In the genomic region with DNA sequence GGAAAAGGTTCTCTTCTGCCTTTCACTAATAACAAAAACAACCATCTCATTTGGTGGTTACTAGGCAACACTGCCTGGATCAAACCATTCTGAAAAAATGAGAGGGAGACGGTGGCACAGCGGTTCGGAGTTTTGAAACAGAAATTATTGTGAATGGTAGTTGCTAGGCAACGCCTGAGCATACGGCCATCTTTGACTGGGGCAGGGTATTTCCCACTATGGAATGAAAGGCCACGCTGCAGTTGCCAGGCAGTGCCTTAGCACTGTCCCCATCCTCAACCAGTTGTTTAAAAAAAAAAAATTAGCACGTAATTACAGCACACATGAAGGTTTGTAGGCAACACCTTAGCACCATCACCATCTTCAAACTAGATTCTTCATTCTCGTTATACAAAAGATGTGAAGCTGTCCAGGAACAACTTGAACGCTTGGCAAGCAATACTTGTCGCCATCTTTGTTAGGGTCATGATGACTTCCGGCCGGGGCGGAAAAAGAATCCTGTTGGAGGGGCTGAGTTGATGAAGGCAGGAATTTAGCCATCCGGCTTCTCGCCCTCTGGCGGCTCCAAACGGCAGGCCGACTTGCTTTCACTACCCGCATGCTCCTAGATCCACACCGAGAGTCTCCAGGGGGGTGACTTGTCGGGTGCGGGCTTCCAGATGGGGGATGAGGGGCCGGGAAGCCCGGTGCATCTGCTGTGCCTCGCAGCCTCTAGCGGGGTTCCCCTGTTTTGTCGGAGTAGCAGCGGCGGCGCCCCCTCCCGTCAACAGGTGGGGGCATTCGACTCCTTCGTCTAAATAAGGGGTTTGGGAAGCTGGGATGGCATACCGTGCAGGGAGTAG, we compare ENCODE assay signal across 8 mouse cellular contexts. TPM values are rescaled to one million over a fixed set of nuclear protein-coding genes. Genes with fewer than 3 reads are reported as not detected.
DNase-seq lines count a peak whose midpoint lies in the region; ATAC-seq and TF ChIP-seq lines count a peak whose summit lies in the region.

Gene Fuz (plus strand): TSS at position 487 of the 842 bp plus-strand sequence.

- WGBS in forebrain, embryonic 10.5 days = under 1% methylated on average over 34 of the region's 34 CpGs
- WGBS in heart, embryonic 15.5 days = 1% methylated on average over 34 of the region's 34 CpGs
- WGBS in liver, embryonic 14.5 days (ENCODE audit: insufficient replicate concordance) = 2% methylated on average over 34 of the region's 34 CpGs
- 1% methylated on average over 34 of the region's 34 CpGs for WGBS in neural tube, embryonic 11.5 days
- WGBS in stomach, postnatal 0 days = under 1% methylated on average over 34 of the region's 34 CpGs

- peak; percentile 83 to 86 for DNase-seq in CD8-positive naive resting alpha-beta T cell, adult 2 months (ENCODE audit: low read depth in 2 of 2, low spot score in 2 of 2)
- peak; percentile 89 for DNase-seq in c-Kit-positive CD71-negative TER-119-negative erythroid progenitor cells, embryonic 14.5 days (ENCODE audit: low read depth)
- peak; percentile 94 for DNase-seq in forebrain, embryonic 10.5 days (ENCODE audit: extremely low spot score, low spot score)
- peak; percentile 93 to 95 for DNase-seq in kidney, postnatal 25 days
- peak; percentile 75 to 82 (median 76) for DNase-seq in liver, embryonic 14.5 days (ENCODE audit: low read depth in 3 of 3, low spot score in 3 of 3)
- DNase-seq in neural tube, embryonic 11.5 days (ENCODE audit: low spot score) = peak; percentile 91
- DNase-seq in stomach, postnatal 0 days (ENCODE audit: low spot score) = peak; percentile 88

- H3K27me3 ChIP-seq in forebrain, embryonic 10.5 days (ENCODE audit: poor library complexity, severe bottlenecking) = no peaks in the 10 kb centered on the region
- no peaks in the 10 kb centered on the region for H3K27me3 ChIP-seq in heart, embryonic 15.5 days
- H3K27me3 ChIP-seq in liver, embryonic 14.5 days (ENCODE audit: control insufficient read depth, insufficient read depth, low read length) = no peaks in the 10 kb centered on the region
- no peaks in the 10 kb centered on the region for H3K27me3 ChIP-seq in neural tube, embryonic 11.5 days (ENCODE audit: control insufficient read depth, insufficient read depth, low read length)
- H3K27me3 ChIP-seq in stomach, postnatal 0 days (ENCODE audit: control insufficient read depth, insufficient read depth, low read length) = no peaks in the 10 kb centered on the region

- H3K4me1 ChIP-seq in forebrain, embryonic 10.5 days = peaks cover 78% of the 10 kb centered on the region
- H3K4me1 ChIP-seq in heart, embryonic 15.5 days (replicated peaks) = peaks cover 49% of the 10 kb centered on the region
- peaks cover 21 to 35% of the 10 kb centered on the region in 2 experiments for H3K4me1 ChIP-seq in liver, embryonic 14.5 days (replicated peaks; ENCODE audit: control insufficient read depth in 2 of 2, insufficient read depth in 2 of 2, low read length in 1 of 2)
- peaks cover 23% of the 10 kb centered on the region for H3K4me1 ChIP-seq in neural tube, embryonic 11.5 days (ENCODE audit: control insufficient read depth, insufficient read depth, low read length)
- peaks cover under 1% of the 10 kb centered on the region; the same call in 1 of the 2 replicates for H3K4me1 ChIP-seq in stomach, postnatal 0 days (replicated peaks; ENCODE audit: control insufficient read depth, insufficient read depth)

- peak within 1 kb of the TSS; percentile 74 for H3K4me3 ChIP-seq in forebrain, embryonic 10.5 days
- H3K4me3 ChIP-seq in heart, embryonic 15.5 days = peak within 1 kb of the TSS; percentile 71
- peak within 1 kb of the TSS; percentile 56 to 66 for H3K4me3 ChIP-seq in liver, embryonic 14.5 days (ENCODE audit: insufficient read depth in 1 of 2, low read depth in 2 of 2, low read length in 2 of 2)
- peak within 1 kb of the TSS; percentile 64 for H3K4me3 ChIP-seq in neural tube, embryonic 11.5 days (ENCODE audit: low read depth, low read length)
- H3K4me3 ChIP-seq in stomach, postnatal 0 days (ENCODE audit: low read depth, low read length) = peak within 1 kb of the TSS; percentile 65

- H3K9ac ChIP-seq in heart, embryonic 15.5 days = peak within 1 kb of the TSS; percentile 76
- H3K9ac ChIP-seq in liver, embryonic 14.5 days (replicated peaks) = peak within 1 kb of the TSS; percentile 46
- H3K9ac ChIP-seq in neural tube, embryonic 11.5 days (ENCODE audit: low read length) = peak within 1 kb of the TSS; percentile 76
- peak within 1 kb of the TSS; percentile 67 for H3K9ac ChIP-seq in stomach, postnatal 0 days (ENCODE audit: low read length)

- no peaks in the 10 kb centered on the region for H3K9me3 ChIP-seq in forebrain, embryonic 10.5 days
- H3K9me3 ChIP-seq in heart, embryonic 15.5 days (replicated peaks) = no peaks in the 10 kb centered on the region
- H3K9me3 ChIP-seq in liver, embryonic 14.5 days (ENCODE audit: control insufficient read depth, low read length) = no peaks in the 10 kb centered on the region
- H3K9me3 ChIP-seq in neural tube, embryonic 11.5 days (ENCODE audit: control insufficient read depth, low read length) = no peaks in the 10 kb centered on the region
- H3K9me3 ChIP-seq in stomach, postnatal 0 days (ENCODE audit: control insufficient read depth, low read length) = no peaks in the 10 kb centered on the region

- peak within 1 kb of the TSS; percentile 77 for H3K4me2 ChIP-seq in heart, embryonic 15.5 days
- peak within 1 kb of the TSS; percentile 60 for H3K4me2 ChIP-seq in liver, embryonic 14.5 days (ENCODE audit: low read depth)
- peak within 1 kb of the TSS; percentile 87 for H3K4me2 ChIP-seq in neural tube, embryonic 11.5 days (ENCODE audit: low read depth)
- H3K4me2 ChIP-seq in stomach, postnatal 0 days (replicated peaks; ENCODE audit: low read depth) = peak within 1 kb of the TSS; percentile 72

- peak; percentile 73 for TF ChIP-seq CTCF in liver, embryonic 14.5 days (IDR thresholded peaks at IDR 0.05; ENCODE audit: low read depth)
- TF ChIP-seq CTCF in stomach, postnatal 0 days (IDR thresholded peaks at IDR 0.05; ENCODE audit: low read depth) = peak; percentile 76

- H3K36me3 ChIP-seq in forebrain, embryonic 10.5 days (replicated peaks) = peaks cover 38% of the 10 kb centered on the region
- H3K36me3 ChIP-seq in heart, embryonic 15.5 days = peaks cover 16% of the 10 kb centered on the region; the same call in 1 of the 2 replicates
- peaks cover 17% of the 10 kb centered on the region for H3K36me3 ChIP-seq in liver, embryonic 14.5 days (replicated peaks; ENCODE audit: control insufficient read depth, insufficient read depth, low read depth)
- peaks cover 7% of the 10 kb centered on the region for H3K36me3 ChIP-seq in neural tube, embryonic 11.5 days (ENCODE audit: control insufficient read depth, insufficient read depth, low read length)
- peaks cover 5% of the 10 kb centered on the region for H3K36me3 ChIP-seq in stomach, postnatal 0 days (ENCODE audit: control insufficient read depth, insufficient read depth, low read length)

- ATAC-seq in heart, embryonic 15.5 days (replicated peaks; ENCODE audit: insufficient number of reproducible peaks, insufficient read depth, low FRiP score, low read depth) = peak; percentile 45
- peak; percentile 24 for ATAC-seq in liver, embryonic 14.5 days (ENCODE audit: insufficient read depth)
- peak; percentile 71 for ATAC-seq in neural tube, embryonic 11.5 days (ENCODE audit: insufficient read depth, low FRiP score, low TSS enrichment)
- ATAC-seq in stomach, postnatal 0 days (ENCODE audit: low FRiP score, low TSS enrichment) = peak; percentile 55

- peak within 1 kb of the TSS; percentile 98 for H3K27ac ChIP-seq in forebrain, embryonic 10.5 days
- peak within 1 kb of the TSS; percentile 94 for H3K27ac ChIP-seq in heart, embryonic 15.5 days
- peak within 1 kb of the TSS; percentile 21; the same call in 1 of the 2 replicates for H3K27ac ChIP-seq in liver, embryonic 14.5 days
- peak within 1 kb of the TSS; percentile 83 for H3K27ac ChIP-seq in neural tube, embryonic 11.5 days (ENCODE audit: low read depth, low read length)
- peak within 1 kb of the TSS; percentile 86 for H3K27ac ChIP-seq in stomach, postnatal 0 days (replicated peaks)

- TF ChIP-seq EP300 in liver, embryonic 14.5 days (IDR thresholded peaks at IDR 0.05; ENCODE audit: low read depth) = no peak
- peak; percentile 81 for TF ChIP-seq EP300 in stomach, postnatal 0 days (optimal IDR thresholded peaks at IDR 0.05)

RNA-seq across cellular contexts. Expression of gene Fuz, which starts in this region (rescaled TPM):
- 24.8 and 25.0 TPM in 2 replicates for polyA plus RNA-seq in forebrain, embryonic 10.5 days (2016; fragmentation: Nextera tagmentation; extraction: Ambion mirVana)
- 11.9 and 16.3 TPM in 2 replicates for polyA plus RNA-seq in heart, embryonic 15.5 days (2015; fragmentation: Nextera tagmentation; extraction: Ambion mirVana)
- polyA plus RNA-seq in liver, embryonic 14.5 days (2012; rRNA removed) = 5.9 and 6.5 TPM in 2 replicates
- polyA plus RNA-seq in liver, embryonic 14.5 days (2014; fragmentation: Nextera tagmentation; extraction: Ambion mirVana) = 5.0 and 5.5 TPM in 2 replicates
- polyA plus RNA-seq in neural tube, embryonic 11.5 days (2014; fragmentation: Nextera tagmentation; extraction: Ambion mirVana) = 18.7 and 20.0 TPM in 2 replicates
- 13.1 and 15.6 TPM in 2 replicates for polyA plus RNA-seq in stomach, postnatal 0 days (2015; fragmentation: Nextera tagmentation; extraction: Ambion mirVana)

Comparison
In these comparisons a context has a peak if more than half of its experiments do, and no peak if none do; other contexts are left out.
1. Peak in every context shown above with its lines: DNase-seq, ATAC-seq, H3K4me3 ChIP-seq and H3K27ac ChIP-seq.
2. H3K27ac ChIP-seq: peak in every context shown above with its lines; median percentile 98 in forebrain, embryonic 10.5 days; 94 in heart, embryonic 15.5 days; 86 in stomach, postnatal 0 days; 83 in neural tube, embryonic 11.5 days; 21 in liver, embryonic 14.5 days.